Mouse (Mus musculus) liver, postnatal 0 days (tissue): ENCODE data around the gene Nhp2. TPM values are rescaled to one million over a fixed set of nuclear protein-coding genes. Genes with fewer than 3 reads are reported as not detected.

Source experiments
- ATAC-seq: fragments of 200-750 bp; cut with Nextera tagmentation; 2 replicates; pipeline ENCODE4 v1.8.0; 2017; ENCODE audit warnings: mild to moderate bottlenecking, moderate library complexity
- DNase-seq: peaks from one replicate; pipeline ENCODE4 v3.0.0-alpha.2; 2016
- H3K27ac ChIP-seq: fragments of 300-500 bp; sonication (generic); 2 replicates; pipeline ENCODE4 v1.5.1; 2014; ENCODE audit warnings: antibody characterized with exemption, moderate library complexity, mild to moderate bottlenecking, low read depth
- H3K27me3 ChIP-seq: fragments of 300-500 bp; sonication (generic); 2 replicates; pipeline ENCODE4 v1.6.1; 2014; ENCODE audit warnings: low read length, control low read depth, mixed read lengths; ENCODE audit not compliant: insufficient read depth
- H3K36me3 ChIP-seq: fragments of 300-500 bp; sonication (generic); replicated peaks from 2 replicates; pipeline ENCODE4 v1.6.1; 2014; ENCODE audit warnings: mild to moderate bottlenecking, control low read depth, low read length, moderate library complexity, mixed read lengths; ENCODE audit not compliant: insufficient read depth
- H3K4me1 ChIP-seq: fragments of 300-500 bp; sonication (generic); 2 replicates; pipeline ENCODE4 v1.6.1; 2014; ENCODE audit warnings: antibody characterized with exemption, mild to moderate bottlenecking, control low read depth; ENCODE audit not compliant: insufficient read depth
- H3K4me2 ChIP-seq: fragments of 300-500 bp; sonication (generic); 2 replicates; pipeline ENCODE4 v1.6.1; 2014; ENCODE audit warnings: low read depth, mild to moderate bottlenecking, low read length, moderate library complexity, mixed read lengths
- H3K4me3 ChIP-seq: fragments of 300-500 bp; sonication (generic); 2 replicates; pipeline ENCODE4 v1.5.1; 2014; ENCODE audit warnings: low read depth, low read length
- H3K9ac ChIP-seq: fragments of 300-500 bp; sonication (generic); replicated peaks from 2 replicates; pipeline ENCODE4 v1.6.1; 2014; ENCODE audit warnings: mild to moderate bottlenecking, moderate library complexity
- H3K9me3 ChIP-seq: fragments of 300-500 bp; sonication (generic); 2 replicates; pipeline ENCODE4 v1.6.1; 2016; ENCODE audit warnings: mild to moderate bottlenecking, control low read depth, low read length, mixed read lengths
- CTCF ChIP-seq: sonication (generic); IDR thresholded peaks from 2 replicates; pipeline ENCODE4 v1.5.1; 2016; ENCODE audit warnings: antibody characterized with exemption, low read depth
- EP300 ChIP-seq: IDR thresholded peaks from 2 replicates; pipeline ENCODE4 v1.6.1; 2016; ENCODE audit warnings: antibody characterized with exemption, low read depth, mild to moderate bottlenecking
- WGBS: fragments of 180-500 bp; shearing (Covaris S2); extraction: QIAGEN DNeasy Blood & Tissue Kit; methylation state at CpG from one replicate; pipeline ENCODE4 v1.1.7; 2014; ENCODE audit not compliant: insufficient replicate concordance; 5-methylcytosine and 5-hydroxymethylcytosine counted together
- polyA plus RNA-seq: library from polyadenylated mRNA; unstranded; fragments of >200 nt; fragmentation: Nextera tagmentation; extraction: Ambion mirVana; gene quantifications from 2 replicates; pipeline ENCODE4 v1.2.1, GENCODE M21; 2015

Gene Nhp2
- polyA plus RNA-seq, 1 experiment from 2014 or later, result 76.2 TPM

- DNase-seq (no peak), ATAC-seq (no peak)
- H3K4me1 ChIP-seq, result peaks cover 22% of the 10 kb centered on the region
- peak overlapping the region; percentile 80; the same call in 1 of the 2 replicates for H3K4me2 ChIP-seq
- no peak for TF ChIP-seq CTCF
- no peak for TF ChIP-seq EP300
- WGBS, result 55% methylated on average over 3 of the region's 3 CpGs
- no peak overlapping the region for H3K4me3 ChIP-seq
- H3K27me3 ChIP-seq, result peaks cover 11% of the 10 kb centered on the region
- no peaks in the 10 kb centered on the region for H3K9me3 ChIP-seq
- H3K36me3 ChIP-seq, result peaks cover 4% of the 10 kb centered on the region; the same call in 1 of the 2 replicates
- H3K27ac ChIP-seq, result no peak overlapping the region
- H3K9ac ChIP-seq, result no peak overlapping the region
Measured at GRCm38 (mm10) chr11:51648566-51648965, 29.0 kb downstream of the Nhp2 start.

- DNase-seq, result no peak
- Histone ChIP-seq H3K4me1 (peaks cover 20% of the 10 kb centered on the region), H3K27me3 (peaks cover 11% of the 10 kb centered on the region), H3K9ac (peak overlapping the region; percentile 67; the same call in 1 of the 2 replicates), H3K4me2 (peak overlapping the region; percentile 80), H3K9me3 (no peaks in the 10 kb centered on the region), H3K36me3 (peaks cover 4% of the 10 kb centered on the region; the same call in 1 of the 2 replicates), H3K4me3 (peak overlapping the region; percentile 59), H3K27ac (peak overlapping the region; percentile 16; the same call in 1 of the 2 replicates)
- no peak for ATAC-seq
- 36% methylated on average over 11 of the region's 11 CpGs for WGBS
- TF ChIP-seq EP300 (no peak), CTCF (no peak)
Measured at GRCm38 (mm10) chr11:51649111-51649888, 29.8 kb downstream of the Nhp2 start.

- Histone ChIP-seq H3K4me3 (peak overlapping the region; percentile 59), H3K27me3 (peaks cover 11% of the 10 kb centered on the region), H3K9ac (peak overlapping the region; percentile 67), H3K4me2 (peak overlapping the region; percentile 80), H3K4me1 (peaks cover 17% of the 10 kb centered on the region), H3K9me3 (no peaks in the 10 kb centered on the region), H3K36me3 (peaks cover 4% of the 10 kb centered on the region; the same call in 1 of the 2 replicates), H3K27ac (no peak overlapping the region)
- TF ChIP-seq CTCF, result no peak
- TF ChIP-seq EP300, result no peak
- no peak for ATAC-seq
- DNase-seq, result no peak
- WGBS, result 4% methylated on average over 7 of the region's 7 CpGs
Measured at GRCm38 (mm10) chr11:51649889-51650199, 30.3 kb downstream of the Nhp2 start.

GRCm38 (mm10) chr11:51650261-51650660 lies 30.7 kb downstream of the Nhp2 start:
- Histone ChIP-seq H3K4me2 (peak overlapping the region; percentile 80), H3K4me3 (peak overlapping the region; percentile 59), H3K27ac (no peak overlapping the region), H3K27me3 (peaks cover 11% of the 10 kb centered on the region), H3K4me1 (peaks cover 17% of the 10 kb centered on the region), H3K36me3 (0 out of 2 replicates have a peak, but pooled peaks cover 1% of the 10 kb centered on the region), H3K9me3 (no peaks in the 10 kb centered on the region), H3K9ac (peak overlapping the region; percentile 67)
- WGBS, result 1% methylated on average over 22 of the region's 30 CpGs
- DNase-seq, result no peak
- peak; percentile 12 for ATAC-seq
- no peak for TF ChIP-seq CTCF
- TF ChIP-seq EP300, result no peak

DNA sequence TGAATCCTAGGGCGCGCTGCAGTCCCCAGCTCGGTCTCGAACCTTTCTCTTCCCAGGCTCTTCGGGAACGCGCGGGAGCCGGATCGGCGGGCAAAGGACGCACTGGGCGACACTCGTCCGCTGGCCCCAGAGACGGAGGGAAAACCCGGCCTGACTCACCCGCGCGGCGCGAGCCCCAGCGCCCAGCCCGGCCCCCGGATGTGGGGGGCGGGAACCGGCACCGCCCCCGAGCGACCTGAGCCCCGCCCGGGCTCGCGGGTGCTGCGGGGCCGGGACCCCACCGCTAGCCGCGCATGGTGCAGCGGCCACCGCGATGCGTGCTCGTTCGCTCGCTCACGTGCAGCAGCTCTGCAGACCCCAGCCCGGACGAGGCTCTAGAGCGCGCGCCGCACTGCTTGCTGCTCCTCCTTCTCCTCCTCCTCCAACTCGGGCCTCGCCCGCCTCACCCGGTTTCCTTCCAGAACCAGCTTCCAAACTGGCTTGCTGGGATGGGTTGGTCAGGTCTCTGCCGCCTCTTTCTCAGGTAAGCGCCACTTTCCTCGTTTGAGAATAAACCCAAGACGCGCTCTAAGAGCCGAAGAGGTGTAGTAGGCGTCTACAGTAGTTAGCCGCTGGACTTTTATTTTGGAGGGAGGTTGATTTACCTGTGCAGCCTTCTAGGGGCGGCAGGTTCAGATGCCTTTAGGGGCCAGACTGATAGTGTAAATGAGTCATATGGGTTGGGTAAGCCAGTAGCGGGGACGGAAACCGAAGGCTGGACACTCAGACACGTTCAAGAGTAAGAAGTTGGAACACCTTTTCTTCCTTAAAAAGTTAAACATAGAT lies 31.4 kb downstream of the Nhp2 start, which contains the start of the genes N4bp3 and D930048N14Rik:
Gene N4bp3 (minus strand): TSS at position 152 of the 825 bp plus-strand sequence.
Gene D930048N14Rik (plus strand): TSS at position 264 of the 825 bp plus-strand sequence.
- peak; percentile 72 for ATAC-seq
- DNase-seq, result peak; percentile 79
- Histone ChIP-seq H3K4me3 (peak within 1 kb of the TSS; percentile 59), H3K9me3 (no peaks in the 10 kb centered on the region), H3K27ac (no peak within 1 kb of the TSS; the same call in 1 of the 2 replicates), H3K9ac (peak within 1 kb of the TSS; percentile 67), H3K4me2 (peak within 1 kb of the TSS; percentile 80), H3K4me1 (peaks cover 17% of the 10 kb centered on the region), H3K36me3 (no peaks in the 10 kb centered on the region), H3K27me3 (peaks cover 11% of the 10 kb centered on the region)
- WGBS, result under 1% methylated on average over 67 of the region's 70 CpGs
- no peak for TF ChIP-seq CTCF
- TF ChIP-seq EP300, result no peak

- peaks cover 11% of the 10 kb centered on the region for H3K27me3 ChIP-seq
- WGBS, result 72% methylated on average over 4 of the region's 4 CpGs
Measured at GRCm38 (mm10) chr11:51652889-51653418, 33.4 kb downstream of the Nhp2 start.

More at GRCm38 (mm10) chr11:51652889-51653418, 33.4 kb downstream of the Nhp2 start:
- DNase-seq (peak; percentile 53), ATAC-seq (peak; percentile 65)
- no peak overlapping the region for H3K4me2 ChIP-seq
- no peak overlapping the region for H3K9ac ChIP-seq
- H3K27ac ChIP-seq, result no peak overlapping the region
- H3K4me1 ChIP-seq, result peaks cover 23% of the 10 kb centered on the region
- TF ChIP-seq EP300 (no peak), CTCF (0 out of 2 replicates have a peak, but pooled peaks have one; percentile 11)
- H3K4me3 ChIP-seq, result no peak overlapping the region
- no peaks in the 10 kb centered on the region for H3K36me3 ChIP-seq
- H3K9me3 ChIP-seq, result no peaks in the 10 kb centered on the region
